Mouse (Mus musculus) stomach, postnatal 0 days (tissue): ENCODE measurements at regions not wholly inside any gene's neighbourhood (a gene's known extent, or its start where the extent isn't known, plus 50 kb on each side); places are given as distances from the start of the nearest gene placed in this dataset.

Experiments used
- CTCF ChIP-seq: IDR thresholded peaks from 2 replicates; pipeline ENCODE4 v1.5.1; 2016; ENCODE audit warnings: antibody characterized with exemption, low read depth, mild to moderate bottlenecking, moderate library complexity
- EP300 ChIP-seq: optimal IDR thresholded peaks from 2 replicates; pipeline ENCODE3; 2016; ENCODE audit warnings: antibody characterized with exemption

GRCm38 (mm10) chrX:153927996-153928395, 84.4 kb downstream of the Samt1 start:
- TF ChIP-seq EP300 = no peak
- TF ChIP-seq CTCF = no peak
